Mouse (Mus musculus) small intestine, adult 2 months (tissue): Measurements from ENCODE around the gene 7530416G11Rik.

ENCODE experiments used
- CTCF ChIP-seq: fragments of 200-500 bp; IDR thresholded peaks from 2 replicates; pipeline ENCODE4 v1.5.1; 2012; ENCODE audit warnings: low read depth, mild to moderate bottlenecking, control low read depth, inconsistent platforms, low read length, moderate library complexity, mixed read lengths; ENCODE audit not compliant: insufficient replicate concordance, insufficient read length; ENCODE audit errors: extremely low read depth
- POLR2A ChIP-seq: fragments of 200-500 bp; IDR thresholded peaks from 2 replicates; pipeline ENCODE4 v1.6.1; 2012; ENCODE audit warnings: low read depth, mild to moderate bottlenecking, control low read depth, inconsistent platforms, low read length, moderate library complexity

DNA sequence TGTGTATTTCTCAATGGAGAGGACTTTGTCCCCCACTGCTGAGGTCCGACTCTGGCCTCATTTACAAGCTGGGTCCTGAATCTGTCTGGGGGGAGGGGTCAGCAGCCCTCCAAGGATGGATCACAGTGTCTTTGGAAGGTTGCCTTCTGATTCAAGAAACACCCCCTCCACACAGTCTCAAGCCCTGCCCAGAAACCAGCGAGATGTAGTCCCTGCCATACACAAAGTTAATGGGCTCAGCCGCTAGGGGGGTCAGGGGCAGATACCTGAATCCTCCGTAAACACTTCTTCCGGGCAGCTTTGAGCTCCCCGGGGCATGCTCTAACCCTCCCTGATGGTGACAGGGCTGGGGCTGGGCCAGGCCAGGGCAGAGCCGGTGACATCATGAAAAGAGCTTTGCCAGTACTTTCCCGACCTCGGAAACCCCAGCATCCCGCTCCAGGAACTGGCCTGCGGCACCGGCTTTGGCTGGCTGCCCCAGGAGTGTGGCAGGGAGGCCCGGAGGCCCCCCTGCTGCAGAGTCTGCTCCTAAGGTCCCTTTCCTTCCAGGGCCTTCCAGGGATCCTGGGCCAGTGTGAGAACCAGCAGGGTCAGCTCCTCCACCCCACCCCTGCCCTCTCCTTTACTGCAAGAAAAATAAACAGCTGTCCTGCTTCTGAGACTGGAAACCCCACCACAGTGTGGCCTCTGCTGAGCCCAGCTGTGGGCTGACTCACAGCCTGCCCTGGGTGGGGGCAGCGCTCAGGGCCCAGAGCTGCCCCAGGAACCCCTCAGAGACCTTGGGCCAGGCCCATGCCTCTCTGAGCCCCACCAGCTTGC is 20.4 kb upstream of the 7530416G11Rik start:
- TF ChIP-seq CTCF = no peak
- TF ChIP-seq POLR2A = no peak
